Mouse (Mus musculus) left cerebral cortex, postnatal 4 days (tissue): ENCODE measurements around the gene Cyp4f40. TPM values are rescaled to one million over a fixed set of nuclear protein-coding genes. Genes with fewer than 3 reads are reported as not detected.
"Not testable (repeated sequence)": the region's sequence is repeated elsewhere in the genome, so short reads cannot be mapped to it uniquely, and the experiment has no call there.

Experiments used
- DNase-seq: peaks from one replicate; pipeline ENCODE4 v3.0.0-alpha.2; 2022
- intact Hi-C: fragments of 180-260 bp; cut with DNase I; formaldehyde crosslinking; loops from one replicate; pipeline ENCODE4 v1.15.1; 2025
- total RNA-seq, 2 experiments: library from RNA; stranded (reverse); gene quantifications; 2 replicates each; pipeline ENCODE4 v1.2.3; 2021

Gene Cyp4f40
- not detected for total RNA-seq

GRCm38 (mm10) chr17:32658712-32659111 is at the start of gene Cyp4f40:
TSS of gene Cyp4f40 (plus strand) at chr17:32658900.
- intact Hi-C loops, result no loop called here
- peak; percentile 81 for DNase-seq

GRCm38 (mm10) chr17:32610231-32610630 is 48.5 kb upstream of the Cyp4f40 start:
- intact Hi-C loops, result not testable (repeated sequence)

GRCm38 (mm10) chr17:32610896-32611295 is 47.8 kb upstream of the Cyp4f40 start:
- DNase-seq, result no peak
- intact Hi-C loops, result no loop called here

More at GRCm38 (mm10) chr17:32610231-32610630, 48.5 kb upstream of the Cyp4f40 start:
- DNase-seq, result not testable (repeated sequence)

- DNase-seq, result no peak
- intact Hi-C loops, result no loop called here
These were observed 46.3 kb upstream of the Cyp4f40 start for GRCm38 (mm10) chr17:32612417-32612816.

DNA sequence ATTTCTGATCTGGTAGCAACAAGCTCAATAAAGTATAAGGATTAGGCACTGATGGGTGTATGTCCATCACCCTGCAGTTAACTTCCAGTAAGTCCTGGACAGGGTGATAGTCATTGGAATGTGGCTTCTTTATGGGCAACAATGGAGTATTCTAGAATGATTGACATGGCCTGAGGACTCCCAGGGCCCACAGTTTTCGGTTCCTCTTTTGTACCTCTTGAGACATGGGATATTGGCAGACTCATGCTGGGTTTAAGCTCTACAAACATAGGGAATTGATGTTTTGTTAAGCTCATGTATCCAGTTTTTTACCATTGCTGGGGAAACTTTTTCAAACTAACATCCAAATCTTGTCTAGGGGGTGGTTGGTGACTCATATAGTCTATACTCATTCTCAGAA is 41.4 kb upstream of the Cyp4f40 start:
- no peak for DNase-seq
- intact Hi-C loops, result no loop called here

DNA sequence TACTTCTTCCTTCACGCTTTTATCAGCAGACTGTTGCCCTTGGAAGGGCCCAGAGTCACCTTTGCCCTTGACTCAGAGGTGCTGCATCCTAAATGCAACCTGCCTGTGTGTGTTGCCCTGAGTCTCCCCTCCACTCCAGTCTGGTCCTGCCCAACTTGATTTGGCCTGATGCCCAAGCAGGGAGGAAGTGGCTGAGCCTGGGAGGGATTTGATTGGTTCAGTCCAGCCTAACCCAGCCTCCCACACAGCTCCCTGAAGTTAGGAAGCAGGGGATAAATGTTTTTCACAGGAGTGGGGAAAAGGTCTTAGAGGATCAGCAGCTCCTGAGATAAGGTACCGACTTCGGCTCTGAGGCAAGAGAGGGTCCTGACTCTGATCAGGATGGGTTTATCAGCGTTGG is 37.7 kb upstream of the Cyp4f40 start, which contains the start of gene Cyp4f37:
TSS of gene Cyp4f37 (plus strand) at position 292 of the 400 bp plus-strand sequence.
- intact Hi-C loops, DNase-seq: not testable (repeated sequence)

DNA sequence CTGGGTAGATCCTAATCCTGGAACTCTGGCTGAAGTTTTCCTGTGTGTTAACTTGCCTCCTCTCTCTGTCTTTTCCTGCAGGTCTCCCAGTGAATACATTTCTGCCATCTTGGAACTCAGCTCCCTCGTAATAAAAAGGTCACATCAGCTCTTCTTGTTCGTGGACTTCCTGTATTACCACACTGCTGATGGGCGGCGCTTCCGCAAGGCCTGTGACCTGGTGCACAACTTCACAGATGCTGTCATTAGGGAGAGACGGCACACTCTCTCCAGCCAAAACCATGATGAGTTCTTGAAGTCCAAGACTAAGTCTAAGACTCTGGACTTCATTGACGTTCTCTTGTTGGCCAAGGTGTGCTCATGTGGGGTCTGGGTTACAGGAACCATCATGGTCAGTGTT is 29.0 kb upstream of the Cyp4f40 start:
- intact Hi-C loops, DNase-seq: not testable (repeated sequence)

DNA sequence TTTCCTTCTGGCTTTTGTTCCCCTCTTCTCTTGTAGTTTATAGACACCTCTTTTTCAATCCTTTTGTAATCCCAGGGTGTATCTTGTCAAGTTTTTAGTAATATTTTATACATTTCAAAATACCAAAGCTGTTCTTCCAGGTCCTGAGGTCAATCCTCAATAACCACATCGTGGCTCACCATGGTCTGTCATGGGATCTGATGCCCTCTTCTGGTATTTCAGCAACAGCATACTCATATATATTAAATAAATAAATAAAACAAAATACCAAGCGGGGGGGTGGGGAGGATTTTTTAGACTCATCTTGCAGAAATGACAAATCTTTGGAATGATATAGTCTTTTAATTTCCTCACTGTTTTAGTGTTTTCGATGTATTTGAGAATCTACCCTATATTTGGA is 26.8 kb upstream of the Cyp4f40 start:
- no peak for DNase-seq
- intact Hi-C loops, result no loop called here

GRCm38 (mm10) chr17:32634242-32634971 is 24.3 kb upstream of the Cyp4f40 start:
- intact Hi-C loops, result loop anchor here (2.0 kb wide), 1 partner anchor 46 kb away; no protein-coding TSS in a partner anchor
- not testable (repeated sequence) for DNase-seq

DNA sequence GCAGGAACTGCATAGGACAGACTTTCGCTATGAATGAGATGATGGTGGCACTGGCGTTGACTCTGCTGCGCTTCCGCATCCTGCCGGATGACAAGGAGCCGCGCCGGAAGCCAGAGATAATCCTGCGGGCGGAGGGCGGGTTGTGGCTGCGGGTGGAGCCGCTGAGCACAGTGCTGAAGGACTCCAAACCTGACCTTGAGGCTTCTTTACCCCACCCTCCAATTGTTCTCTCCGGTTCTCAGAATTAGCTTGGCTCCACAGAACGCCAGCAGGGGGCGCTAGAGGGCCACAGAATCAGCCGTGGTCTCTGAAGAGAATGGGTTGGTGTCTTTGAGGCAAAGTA is 23.8 kb upstream of the Cyp4f40 start:
- intact Hi-C loops, result loop anchor here (2.0 kb wide), 1 partner anchor 46 kb away; no protein-coding TSS in a partner anchor
- peak; percentile 89 for DNase-seq

DNA sequence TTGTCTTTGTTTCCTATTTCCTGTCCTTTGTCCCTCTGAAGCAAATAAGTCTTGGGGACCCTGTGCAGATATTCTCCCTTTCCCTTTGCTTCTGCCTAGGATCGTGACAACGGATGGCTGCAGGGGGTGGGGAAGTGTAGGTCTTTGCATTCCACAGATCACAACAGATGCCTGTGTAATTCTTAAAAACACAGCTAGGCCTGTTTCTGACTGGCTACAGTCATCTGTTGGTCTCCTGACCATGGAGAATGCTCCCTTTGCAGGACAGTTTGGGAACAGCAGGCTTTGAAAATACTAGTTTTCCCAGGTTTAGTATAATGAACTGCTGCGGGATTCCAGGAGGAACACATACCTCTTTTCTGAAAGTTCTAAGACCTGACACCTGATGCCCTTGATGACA is 22.4 kb upstream of the Cyp4f40 start:
- DNase-seq, result no peak
- intact Hi-C loops, result no loop called here

GRCm38 (mm10) chr17:32637151-32637550 is 21.5 kb upstream of the Cyp4f40 start:
- intact Hi-C loops, result no loop called here
- DNase-seq, result no peak

- no peak for DNase-seq
- intact Hi-C loops, result no loop called here
These were observed 12.1 kb upstream of the Cyp4f40 start for GRCm38 (mm10) chr17:32646631-32647030.

- intact Hi-C loops, result no loop called here
- no peak for DNase-seq
These were observed 4.8 kb upstream of the Cyp4f40 start for GRCm38 (mm10) chr17:32653860-32654259.

GRCm38 (mm10) chr17:32657041-32657440 is 1.7 kb upstream of the Cyp4f40 start:
- intact Hi-C loops, result no loop called here
- DNase-seq, result no peak

DNA sequence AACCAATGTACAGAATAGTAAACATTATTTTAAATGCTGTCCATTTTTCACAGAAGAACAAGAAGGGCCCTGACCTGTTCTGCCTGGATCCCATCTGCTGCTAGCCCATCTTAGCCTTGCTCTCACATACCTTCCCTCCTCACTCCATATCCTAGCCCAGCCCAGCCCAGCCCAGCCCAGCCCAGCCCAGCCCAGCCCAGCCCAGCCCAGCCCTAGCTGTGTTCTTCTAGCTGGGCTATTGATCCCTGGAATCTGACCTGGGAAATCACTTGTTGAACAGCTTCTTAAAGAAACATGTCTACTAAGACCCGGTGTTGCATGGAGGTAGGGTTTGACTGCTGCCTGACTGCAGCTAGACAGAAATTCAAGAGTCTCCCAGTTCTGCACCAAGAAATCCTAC is 454 bp upstream of the Cyp4f40 start:
- intact Hi-C loops, result no loop called here

GRCm38 (mm10) chr17:32673976-32674375 is 15.3 kb downstream of the Cyp4f40 start:
- intact Hi-C loops, result no loop called here
- no peak for DNase-seq

More for the DNA sequence above, 454 bp upstream of the Cyp4f40 start:
- DNase-seq, result no peak

DNA sequence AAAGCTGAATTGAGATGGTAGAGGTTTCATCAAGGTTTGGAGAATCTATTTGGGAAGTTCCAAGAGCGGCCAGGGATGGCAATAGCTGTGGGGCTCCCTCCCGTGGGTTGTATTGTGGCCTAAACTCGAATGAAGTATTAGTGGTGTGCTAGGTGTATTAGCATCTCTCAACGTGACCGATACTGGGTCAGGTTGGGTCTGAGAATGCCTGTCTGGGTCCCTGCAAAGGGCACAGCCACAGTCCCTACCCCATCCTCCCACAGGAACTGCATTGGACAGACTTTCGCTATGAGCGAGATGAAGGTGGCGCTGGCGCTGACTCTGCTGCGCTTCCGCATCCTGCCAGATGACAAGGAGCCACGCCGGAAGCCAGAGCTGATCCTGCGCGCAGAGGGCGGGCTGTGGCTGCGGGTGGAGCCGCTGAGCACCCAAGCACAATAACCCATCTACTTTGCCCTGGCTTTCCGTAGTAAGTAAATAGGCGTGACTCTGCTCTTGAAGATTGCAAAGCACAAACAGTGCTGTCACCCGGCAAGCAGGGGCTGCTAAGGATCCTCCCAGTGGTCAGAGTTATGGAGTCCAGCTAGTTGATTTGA is 17.4 kb downstream of the Cyp4f40 start:
- intact Hi-C loops, result no loop called here
- peak; percentile 5 for DNase-seq

GRCm38 (mm10) chr17:32680404-32680803 is 21.7 kb downstream of the Cyp4f40 start:
- peak; percentile 50 for DNase-seq
- intact Hi-C loops, result loop anchor here (2.0 to 5.0 kb wide), 2 partner anchors 46 to 128 kb away; no protein-coding TSS in a partner anchor

GRCm38 (mm10) chr17:32685048-32685750 is 26.5 kb downstream of the Cyp4f40 start, which contains the start of gene Cyp4f15:
TSS of gene Cyp4f15 (plus strand) at chr17:32685627.
- peak; percentile 74 for DNase-seq
- intact Hi-C loops, result no loop called here

DNA sequence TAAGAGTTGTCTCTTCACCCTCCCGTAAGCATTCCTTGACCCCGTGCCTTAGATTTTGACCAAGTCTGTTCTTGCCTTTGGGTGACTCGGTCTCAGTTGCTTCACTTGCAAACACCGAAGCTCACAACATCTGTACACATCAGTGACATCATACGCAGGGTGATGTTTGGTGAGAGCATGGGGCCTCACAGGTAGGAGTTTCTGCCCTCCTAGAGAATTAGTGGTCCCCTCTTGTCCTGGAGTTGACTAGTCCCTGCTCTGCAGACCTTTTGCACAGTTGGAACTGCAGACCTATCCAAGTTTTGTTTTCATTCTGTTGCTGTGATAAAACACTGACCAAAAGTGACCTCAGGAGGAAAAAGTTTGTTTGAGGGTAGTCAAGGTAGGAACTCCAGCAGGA is 28.0 kb downstream of the Cyp4f40 start:
- intact Hi-C loops, result no loop called here
- no peak for DNase-seq
